Mouse (Mus musculus) embryonic facial prominence, embryonic 10.5 days (tissue): ENCODE data around the gene Dusp15. TPM values are rescaled to one million over a fixed set of nuclear protein-coding genes. Genes with fewer than 3 reads are reported as not detected.

ENCODE experiments used
- DNase-seq: peaks from one replicate; pipeline ENCODE4 v3.0.0-alpha.2; 2017; ENCODE audit warnings: low spot score
- H3K27ac ChIP-seq: fragments of 300-500 bp; sonication (generic); replicated peaks from 2 replicates; pipeline ENCODE4 v1.5.1; 2016; ENCODE audit warnings: mild to moderate bottlenecking
- H3K27me3 ChIP-seq: fragments of 300-500 bp; sonication (generic); replicated peaks from 2 replicates; pipeline ENCODE4 v1.6.1; 2016; ENCODE audit warnings: low read depth, mild to moderate bottlenecking; ENCODE audit not compliant: poor library complexity, severe bottlenecking
- H3K36me3 ChIP-seq: fragments of 300-500 bp; sonication (generic); replicated peaks from 2 replicates; pipeline ENCODE4 v1.6.1; 2016; ENCODE audit warnings: mild to moderate bottlenecking, moderate library complexity
- H3K4me1 ChIP-seq: fragments of 300-500 bp; sonication (generic); 2 replicates; pipeline ENCODE4 v1.6.1; 2016
- H3K4me3 ChIP-seq: fragments of 300-500 bp; sonication (generic); 2 replicates; pipeline ENCODE4 v1.5.1; 2016; ENCODE audit warnings: mild to moderate bottlenecking, moderate library complexity
- H3K9me3 ChIP-seq: fragments of 300-500 bp; sonication (generic); 2 replicates; pipeline ENCODE4 v1.6.1; 2016; ENCODE audit warnings: mild to moderate bottlenecking
- WGBS: fragments of 180-500 bp; shearing (Covaris S2); methylation state at CpG from one replicate; pipeline ENCODE4 v1.1.7; 2016; 5-methylcytosine and 5-hydroxymethylcytosine counted together
- polyA plus RNA-seq: library from polyadenylated mRNA; unstranded; fragments of >200 nt; fragmentation: Nextera tagmentation; extraction: Ambion mirVana; gene quantifications from 2 replicates; pipeline ENCODE4 v1.2.1, GENCODE M21; 2016

The Dusp15 gene
- polyA plus RNA-seq, 1 experiment from 2014 or later, result 0.95 TPM

- 47% methylated on average over 14 of the region's 14 CpGs for WGBS
- peak overlapping the region; percentile 90 for H3K27ac ChIP-seq
- DNase-seq, result no peak
- peaks cover 94% of the 10 kb centered on the region for H3K4me1 ChIP-seq
- no peaks in the 10 kb centered on the region for H3K9me3 ChIP-seq
- peaks cover 7% of the 10 kb centered on the region; the same call in 1 of the 2 replicates for H3K27me3 ChIP-seq
- H3K4me3 ChIP-seq, result no peak overlapping the region
- no peaks in the 10 kb centered on the region for H3K36me3 ChIP-seq
Observed at GRCm38 (mm10) chr2:152928219-152928987, 23.1 kb downstream of the Dusp15 start.

- Histone ChIP-seq H3K36me3 (no peaks in the 10 kb centered on the region), H3K27me3 (peaks cover 7% of the 10 kb centered on the region; the same call in 1 of the 2 replicates), H3K4me1 (peaks cover 94% of the 10 kb centered on the region), H3K4me3 (no peak overlapping the region), H3K27ac (peak overlapping the region; percentile 90), H3K9me3 (no peaks in the 10 kb centered on the region)
- 53% methylated on average over 5 of the region's 5 CpGs for WGBS
- DNase-seq, result no peak
Observed at GRCm38 (mm10) chr2:152927371-152927770, 24.1 kb downstream of the Dusp15 start.

GRCm38 (mm10) chr2:152926896-152927295 is 24.6 kb downstream of the Dusp15 start:
- Histone ChIP-seq H3K27me3 (0 out of 2 replicates have a peak, but pooled peaks cover 7% of the 10 kb centered on the region), H3K9me3 (no peaks in the 10 kb centered on the region), H3K4me3 (no peak overlapping the region), H3K36me3 (no peaks in the 10 kb centered on the region), H3K27ac (peak overlapping the region; percentile 90), H3K4me1 (peaks cover 95% of the 10 kb centered on the region)
- WGBS, result 53% methylated on average over 9 of the region's 9 CpGs
- DNase-seq, result no peak

- no peaks in the 10 kb centered on the region for H3K36me3 ChIP-seq
- peak overlapping the region; percentile 90 for H3K27ac ChIP-seq
- H3K4me3 ChIP-seq, result 0 out of 2 replicates have a peak overlapping the region, but pooled peaks have one; percentile 19
- H3K9me3 ChIP-seq, result no peaks in the 10 kb centered on the region
- 0 out of 2 replicates have a peak, but pooled peaks cover 5% of the 10 kb centered on the region for H3K27me3 ChIP-seq
- 39% methylated on average over 11 of the region's 11 CpGs for WGBS
- DNase-seq, result peak; percentile 89
- peaks cover 82% of the 10 kb centered on the region for H3K4me1 ChIP-seq
Observed at GRCm38 (mm10) chr2:152925189-152925872, 26.2 kb downstream of the Dusp15 start.

GRCm38 (mm10) chr2:152924543-152924942 is 27.0 kb downstream of the Dusp15 start:
- Histone ChIP-seq H3K36me3 (no peaks in the 10 kb centered on the region), H3K4me1 (peaks cover 75% of the 10 kb centered on the region), H3K9me3 (no peaks in the 10 kb centered on the region), H3K27ac (peak overlapping the region; percentile 90), H3K4me3 (no peak overlapping the region), H3K27me3 (no peaks in the 10 kb centered on the region)
- 86% methylated on average over 5 of the region's 5 CpGs for WGBS
- DNase-seq, result no peak

- Histone ChIP-seq H3K4me1 (peaks cover 74% of the 10 kb centered on the region), H3K36me3 (no peaks in the 10 kb centered on the region), H3K4me3 (0 out of 2 replicates have a peak overlapping the region, but pooled peaks have one; percentile 5), H3K27me3 (no peaks in the 10 kb centered on the region), H3K9me3 (no peaks in the 10 kb centered on the region), H3K27ac (peak overlapping the region; percentile 90)
- no peak for DNase-seq
- WGBS, result 51% methylated on average over 8 of the region's 8 CpGs
Observed at GRCm38 (mm10) chr2:152924128-152924527, 27.4 kb downstream of the Dusp15 start.

- no peak overlapping the region for H3K4me3 ChIP-seq
- no peaks in the 10 kb centered on the region for H3K9me3 ChIP-seq
- 0 out of 2 replicates have a peak, but pooled peaks cover 5% of the 10 kb centered on the region for H3K27me3 ChIP-seq
- H3K27ac ChIP-seq, result peak overlapping the region; percentile 90
- H3K4me1 ChIP-seq, result peaks cover 73% of the 10 kb centered on the region
- H3K36me3 ChIP-seq, result no peaks in the 10 kb centered on the region
- WGBS, result 69% methylated on average over 3 of the region's 3 CpGs
- no peak for DNase-seq
Observed at GRCm38 (mm10) chr2:152923621-152924020, 27.9 kb downstream of the Dusp15 start.

- 0 out of 2 replicates have a peak, but pooled peaks cover 11% of the 10 kb centered on the region for H3K27me3 ChIP-seq
- peaks cover 73% of the 10 kb centered on the region for H3K4me1 ChIP-seq
- peak overlapping the region; percentile 76 for H3K27ac ChIP-seq
- 26% methylated on average over 7 of the region's 7 CpGs for WGBS
- no peak overlapping the region for H3K4me3 ChIP-seq
- no peaks in the 10 kb centered on the region for H3K9me3 ChIP-seq
- H3K36me3 ChIP-seq, result no peaks in the 10 kb centered on the region
- peak; percentile 70 for DNase-seq
Observed at GRCm38 (mm10) chr2:152922376-152922775, 29.1 kb downstream of the Dusp15 start.

GRCm38 (mm10) chr2:152917671-152918070 is 33.8 kb downstream of the Dusp15 start:
- WGBS, result 66% methylated on average over 9 of the region's 9 CpGs
- Histone ChIP-seq H3K27me3 (peaks cover 44% of the 10 kb centered on the region), H3K9me3 (no peaks in the 10 kb centered on the region), H3K27ac (no peak overlapping the region), H3K4me3 (no peak overlapping the region), H3K36me3 (no peaks in the 10 kb centered on the region), H3K4me1 (peaks cover 54% of the 10 kb centered on the region)
- no peak for DNase-seq

- no peaks in the 10 kb centered on the region for H3K9me3 ChIP-seq
- 47% methylated on average over 5 of the region's 5 CpGs for WGBS
- H3K27me3 ChIP-seq, result peaks cover 59% of the 10 kb centered on the region
Observed at GRCm38 (mm10) chr2:152916111-152916510, 35.4 kb downstream of the Dusp15 start.

GRCm38 (mm10) chr2:152915453-152915852 is 36.0 kb downstream of the Dusp15 start:
- Histone ChIP-seq H3K36me3 (no peaks in the 10 kb centered on the region), H3K27me3 (peaks cover 66% of the 10 kb centered on the region), H3K27ac (no peak overlapping the region), H3K4me3 (no peak overlapping the region), H3K4me1 (peaks cover 53% of the 10 kb centered on the region), H3K9me3 (no peaks in the 10 kb centered on the region)
- no peak for DNase-seq
- WGBS, result 69% methylated on average over 4 of the region's 4 CpGs

More at GRCm38 (mm10) chr2:152916111-152916510, 35.4 kb downstream of the Dusp15 start:
- H3K27ac ChIP-seq, result no peak overlapping the region
- peaks cover 50% of the 10 kb centered on the region for H3K4me1 ChIP-seq
- no peak overlapping the region for H3K4me3 ChIP-seq
- H3K36me3 ChIP-seq, result no peaks in the 10 kb centered on the region
- no peak for DNase-seq

- H3K27ac ChIP-seq, result no peak overlapping the region
- WGBS, result 5% methylated on average over 18 of the region's 18 CpGs
- H3K4me3 ChIP-seq, result peak overlapping the region; percentile 42
- H3K9me3 ChIP-seq, result no peaks in the 10 kb centered on the region
- H3K36me3 ChIP-seq, result no peaks in the 10 kb centered on the region
- DNase-seq, result peak; percentile 88
- H3K27me3 ChIP-seq, result peaks cover 75% of the 10 kb centered on the region
- peaks cover 53% of the 10 kb centered on the region for H3K4me1 ChIP-seq
Observed at GRCm38 (mm10) chr2:152914310-152915120, 37.0 kb downstream of the Dusp15 start.
